Mouse (Mus musculus) midbrain, embryonic 10.5 days (tissue): Measurements from ENCODE around the gene Grb10. TPM values are rescaled to one million over a fixed set of nuclear protein-coding genes. Genes with fewer than 3 reads are reported as not detected.

Experiments
- DNase-seq: peaks from one replicate; pipeline ENCODE4 v3.0.0-alpha.2; 2017; ENCODE audit warnings: low spot score
- H3K27ac ChIP-seq: fragments of 300-500 bp; sonication (generic); replicated peaks from 2 replicates; pipeline ENCODE4 v1.5.1; 2016; ENCODE audit warnings: mild to moderate bottlenecking
- H3K27me3 ChIP-seq: fragments of 300-500 bp; sonication (generic); 2 replicates; pipeline ENCODE4 v1.6.1; 2016; ENCODE audit warnings: low read depth, mild to moderate bottlenecking; ENCODE audit not compliant: poor library complexity, severe bottlenecking
- H3K36me3 ChIP-seq: fragments of 300-500 bp; sonication (generic); 2 replicates; pipeline ENCODE4 v1.6.1; 2016; ENCODE audit warnings: mild to moderate bottlenecking, moderate library complexity
- H3K4me1 ChIP-seq: fragments of 300-500 bp; sonication (generic); 2 replicates; pipeline ENCODE4 v1.6.1; 2016
- H3K4me3 ChIP-seq: fragments of 300-500 bp; sonication (generic); 2 replicates; pipeline ENCODE4 v1.5.1; 2016; ENCODE audit warnings: mild to moderate bottlenecking, moderate library complexity
- H3K9me3 ChIP-seq: fragments of 300-500 bp; sonication (generic); replicated peaks from 2 replicates; pipeline ENCODE4 v1.6.1; 2016; ENCODE audit warnings: mild to moderate bottlenecking
- WGBS: fragments of 180-500 bp; shearing (Covaris S2); methylation state at CpG from one replicate; pipeline ENCODE4 v1.1.7; 2016; 5-methylcytosine and 5-hydroxymethylcytosine counted together
- polyA plus RNA-seq: library from polyadenylated mRNA; unstranded; fragments of >200 nt; fragmentation: Nextera tagmentation; extraction: Ambion mirVana; gene quantifications from 2 replicates; pipeline ENCODE4 v1.2.1, GENCODE M21; 2016

Gene Grb10
- polyA plus RNA-seq, 1 experiment from 2014 or later: 441 TPM

GRCm38 (mm10) chr11:12040391-12040790, 1.9 kb upstream of the Grb10 start:
- Histone ChIP-seq H3K4me3 (no peak overlapping the region), H3K4me1 (peaks cover 9% of the 10 kb centered on the region; the same call in 1 of the 2 replicates), H3K27me3 (peaks cover 81% of the 10 kb centered on the region), H3K9me3 (no peaks in the 10 kb centered on the region), H3K36me3 (0 out of 2 replicates have a peak, but pooled peaks cover 7% of the 10 kb centered on the region), H3K27ac (no peak overlapping the region)
- no peak for DNase-seq
- 92% methylated on average over 4 of the region's 4 CpGs for WGBS

GRCm38 (mm10) chr11:12039748-12040147, 1.3 kb upstream of the Grb10 start:
- no peak for DNase-seq
- H3K4me3 ChIP-seq: no peak overlapping the region
- peaks cover 87% of the 10 kb centered on the region for H3K27me3 ChIP-seq
- 70% methylated on average over 6 of the region's 6 CpGs for WGBS
- H3K27ac ChIP-seq: no peak overlapping the region
- peaks cover 9% of the 10 kb centered on the region; the same call in 1 of the 2 replicates for H3K4me1 ChIP-seq
- no peaks in the 10 kb centered on the region for H3K9me3 ChIP-seq
- H3K36me3 ChIP-seq: 0 out of 2 replicates have a peak, but pooled peaks cover 7% of the 10 kb centered on the region

GRCm38 (mm10) chr11:12039098-12039497, 615 bp upstream of the Grb10 start:
- 0 out of 2 replicates have a peak, but pooled peaks cover 7% of the 10 kb centered on the region for H3K36me3 ChIP-seq
- 25% methylated on average over 3 of the region's 3 CpGs for WGBS
- peaks cover 9% of the 10 kb centered on the region; the same call in 1 of the 2 replicates for H3K4me1 ChIP-seq
- peak; percentile 51 for DNase-seq
- peak overlapping the region; percentile 75; the same call in 1 of the 2 replicates for H3K4me3 ChIP-seq
- peak overlapping the region; percentile 97 for H3K27ac ChIP-seq
- no peaks in the 10 kb centered on the region for H3K9me3 ChIP-seq
- H3K27me3 ChIP-seq: peaks cover 93% of the 10 kb centered on the region

- H3K36me3 ChIP-seq: peaks cover 3% of the 10 kb centered on the region; the same call in 1 of the 2 replicates
- 6% methylated on average over 48 of the region's 48 CpGs for WGBS
- no peaks in the 10 kb centered on the region for H3K9me3 ChIP-seq
- H3K27ac ChIP-seq: peak overlapping the region; percentile 97
- H3K4me3 ChIP-seq: peak overlapping the region; percentile 75
- DNase-seq: peak; percentile 65
- H3K4me1 ChIP-seq: peaks cover 19% of the 10 kb centered on the region
- H3K27me3 ChIP-seq: peaks cover 100% of the 10 kb centered on the region
Measured at GRCm38 (mm10) chr11:12037689-12038469, 604 bp downstream of the Grb10 start.

GRCm38 (mm10) chr11:12037075-12037686, 1.3 kb downstream of the Grb10 start:
- Histone ChIP-seq H3K27ac (peak overlapping the region; percentile 97), H3K27me3 (peaks cover 100% of the 10 kb centered on the region), H3K4me3 (peak overlapping the region; percentile 75), H3K4me1 (peaks cover 25% of the 10 kb centered on the region), H3K36me3 (peaks cover 6% of the 10 kb centered on the region; the same call in 1 of the 2 replicates), H3K9me3 (no peaks in the 10 kb centered on the region)
- DNase-seq: peak; percentile 78
- under 1% methylated on average over 72 of the region's 93 CpGs for WGBS

- H3K4me3 ChIP-seq: peak overlapping the region; percentile 75
- H3K4me1 ChIP-seq: peaks cover 29% of the 10 kb centered on the region
- peaks cover 100% of the 10 kb centered on the region for H3K27me3 ChIP-seq
- H3K9me3 ChIP-seq: no peaks in the 10 kb centered on the region
- DNase-seq: peak; percentile 55
- peaks cover 14% of the 10 kb centered on the region for H3K36me3 ChIP-seq
- peak overlapping the region; percentile 97 for H3K27ac ChIP-seq
- 2% methylated on average over 62 of the region's 65 CpGs for WGBS
Measured at GRCm38 (mm10) chr11:12035916-12036910, 2.3 kb downstream of the Grb10 start.

GRCm38 (mm10) chr11:12035324-12035723, 3.2 kb downstream of the Grb10 start:
- no peaks in the 10 kb centered on the region for H3K9me3 ChIP-seq
- peaks cover 100% of the 10 kb centered on the region for H3K27me3 ChIP-seq
- peak; percentile 55 for DNase-seq
- peaks cover 29% of the 10 kb centered on the region for H3K4me1 ChIP-seq
- peak overlapping the region; percentile 75 for H3K4me3 ChIP-seq
- peak overlapping the region; percentile 97 for H3K27ac ChIP-seq
- H3K36me3 ChIP-seq: peaks cover 23% of the 10 kb centered on the region
- 6% methylated on average over 12 of the region's 12 CpGs for WGBS

- peak overlapping the region; percentile 75 for H3K4me3 ChIP-seq
- no peaks in the 10 kb centered on the region; the same call in 1 of the 2 replicates for H3K9me3 ChIP-seq
- peak; percentile 28 for DNase-seq
- peaks cover 29% of the 10 kb centered on the region for H3K4me1 ChIP-seq
- H3K36me3 ChIP-seq: peaks cover 28% of the 10 kb centered on the region
- H3K27me3 ChIP-seq: peaks cover 100% of the 10 kb centered on the region
- WGBS: 54% methylated on average over 4 of the region's 4 CpGs
- H3K27ac ChIP-seq: peak overlapping the region; percentile 97
Measured at GRCm38 (mm10) chr11:12034781-12035180, 3.7 kb downstream of the Grb10 start.

GRCm38 (mm10) chr11:12034371-12034770, 4.1 kb downstream of the Grb10 start:
- H3K27ac ChIP-seq: peak overlapping the region; percentile 97
- H3K4me3 ChIP-seq: peak overlapping the region; percentile 75
- peaks cover 32% of the 10 kb centered on the region for H3K36me3 ChIP-seq
- H3K9me3 ChIP-seq: peaks cover 4% of the 10 kb centered on the region; the same call in 1 of the 2 replicates
- peaks cover 28% of the 10 kb centered on the region for H3K4me1 ChIP-seq
- peak; percentile 46 for DNase-seq
- H3K27me3 ChIP-seq: peaks cover 100% of the 10 kb centered on the region
- 32% methylated on average over 5 of the region's 5 CpGs for WGBS

- Histone ChIP-seq H3K4me1 (peaks cover 24% of the 10 kb centered on the region), H3K27me3 (peaks cover 100% of the 10 kb centered on the region), H3K9me3 (peaks cover 19% of the 10 kb centered on the region), H3K36me3 (peaks cover 48% of the 10 kb centered on the region), H3K27ac (peak overlapping the region; percentile 97), H3K4me3 (peak overlapping the region; percentile 75)
- WGBS: 42% methylated on average over 5 of the region's 5 CpGs
- DNase-seq: no peak
Measured at GRCm38 (mm10) chr11:12032831-12033230, 5.7 kb downstream of the Grb10 start.

GRCm38 (mm10) chr11:12026638-12027037, 11.8 kb downstream of the Grb10 start:
- DNase-seq: peak; percentile 43
- Histone ChIP-seq H3K9me3 (peaks cover 49% of the 10 kb centered on the region), H3K4me3 (peak overlapping the region; percentile 44; the same call in 1 of the 2 replicates), H3K27me3 (peaks cover 100% of the 10 kb centered on the region), H3K36me3 (peaks cover 97% of the 10 kb centered on the region), H3K4me1 (peaks cover 10% of the 10 kb centered on the region), H3K27ac (no peak overlapping the region)
- WGBS: 50% methylated on average over 17 of the region's 17 CpGs
